23 mouse cellular contexts compared by ENCODE assay signal in genomic region chr17:35649429-35649828, GRCm38 (mm10). TPM values are rescaled to one million over a fixed set of nuclear protein-coding genes. Genes with fewer than 3 reads are reported as not detected.
A peak's percentile ranks its signal among the peaks of the same experiment; 100 is the strongest.
DNase-seq lines count a peak whose midpoint lies in the region; ATAC-seq and TF ChIP-seq lines count a peak whose summit lies in the region.
"Had no signal": no experiment of that assay in that cellular context is flagged by ENCODE, and none has a peak within 500 bp of the region (broad histone marks: within the 10 kb centered on the region; RNA-seq: fewer than 3 reads in every experiment).

No protein-coding gene starts in this region.

- peak; percentile 95 for ATAC-seq in intestine, embryonic 15.5 days
- ATAC-seq: forebrain, embryonic 16.5 days; hindbrain, postnatal 0 days; midbrain, embryonic 13.5 days had no signal

- H3K4me1 ChIP-seq in intestine, embryonic 15.5 days (replicated peaks) = peaks cover 12% of the 10 kb centered on the region
- H3K4me1 ChIP-seq in lung, adult 2 months (ENCODE audit: control insufficient read depth, insufficient read depth, low read length) = 0 out of 2 replicates have a peak, but pooled peaks cover 2% of the 10 kb centered on the region
- H3K4me1 ChIP-seq: limb, embryonic 13.5 days; midbrain, embryonic 13.5 days had no signal

- H3K27ac ChIP-seq in intestine, embryonic 15.5 days = peak overlapping the region; percentile 56; the same call in 1 of the 2 replicates
- H3K27ac ChIP-seq: embryonic facial prominence, embryonic 15.5 days; hindbrain, postnatal 0 days; layer of hippocampus, adult 2 months; left cerebral cortex, adult 2 months; limb, embryonic 13.5 days; macrophage; midbrain, embryonic 13.5 days had no signal

- no peak overlapping the region for H3K9ac ChIP-seq in intestine, embryonic 15.5 days
- H3K9ac ChIP-seq: embryonic facial prominence, embryonic 15.5 days; limb, embryonic 13.5 days; midbrain, embryonic 13.5 days had no signal

- H3K4me3 ChIP-seq in intestine, embryonic 15.5 days (replicated peaks) = no peak overlapping the region
- H3K4me3 ChIP-seq in lung, adult 2 months (replicated peaks; ENCODE audit: extremely low read depth, low read depth, low read length) = peak overlapping the region; percentile 63
- H3K4me3 ChIP-seq: embryonic facial prominence, embryonic 15.5 days; layer of hippocampus, adult 2 months; left cerebral cortex, adult 2 months; limb, embryonic 13.5 days; midbrain, embryonic 13.5 days had no signal

- peak; percentile 49 for DNase-seq in kidney, adult 9 months
- DNase-seq in lung, adult 2 months = peak; percentile 56
- DNase-seq in lung, postnatal 4 days = peak; percentile 75 to 90
- DNase-seq in cerebellum, postnatal 10 days = no peak
- DNase-seq in frontal cortex, postnatal 25 days (ENCODE audit: low spot score in 2 of 2) = no peak
- DNase-seq in cerebellum, postnatal 25 days = no peak
- DNase-seq in urinary bladder, adult 2 months (ENCODE audit: low spot score) = no peak
- DNase-seq: B cell, adult 2 months; cerebellum, adult 18-20 months; gastrocnemius, postnatal 36 days; heart, postnatal 36 days; thymus, adult 18-20 months had no signal

- H3K4me2 ChIP-seq in intestine, embryonic 15.5 days (replicated peaks) = peak overlapping the region; percentile 5
- H3K4me2 ChIP-seq: embryonic facial prominence, embryonic 15.5 days; heart, embryonic 11.5 days; limb, embryonic 13.5 days; midbrain, embryonic 13.5 days had no signal

- H3K36me3 ChIP-seq in intestine, embryonic 15.5 days = no peaks in the 10 kb centered on the region
- H3K36me3 ChIP-seq: embryonic facial prominence, embryonic 15.5 days; midbrain, embryonic 13.5 days had no signal

- TF ChIP-seq POLR2A in lung, adult 2 months (IDR thresholded peaks at IDR 0.05; ENCODE audit: borderline replicate concordance, extremely low read depth, low read depth, low read length) = no peak

- no peaks in the 10 kb centered on the region for H3K27me3 ChIP-seq in intestine, embryonic 15.5 days (replicated peaks)
- H3K27me3 ChIP-seq: embryonic facial prominence, embryonic 15.5 days; limb, embryonic 13.5 days had no signal

- no peak for TF ChIP-seq CTCF in lung, adult 2 months (IDR thresholded peaks at IDR 0.05; ENCODE audit: insufficient read depth, low read length)

- no peaks in the 10 kb centered on the region for H3K9me3 ChIP-seq in intestine, embryonic 15.5 days
- H3K9me3 ChIP-seq: embryonic facial prominence, embryonic 15.5 days; limb, embryonic 13.5 days; midbrain, embryonic 13.5 days had no signal

- WGBS in intestine, embryonic 15.5 days = 58% methylated on average over 2 of the region's 2 CpGs
- WGBS in lung, adult 2 months = 54% methylated on average over 2 of the region's 2 CpGs

RNA-seq across cellular contexts. Expression of gene Mucl3, which starts 5.9 kb away (rescaled TPM):
- polyA plus RNA-seq in intestine, embryonic 15.5 days (2015; fragmentation: Nextera tagmentation; extraction: Ambion mirVana) = 0.39 and 0.44 TPM in 2 replicates
- 0.19 and 0.24 TPM in 2 replicates for polyA plus RNA-seq in lung, adult 2 months (2012; rRNA removed)
- polyA plus RNA-seq in urinary bladder, adult 2 months (2012; rRNA removed) = 0.04 and 0.07 TPM in 2 replicates
- polyA plus RNA-seq: macrophage; midbrain, embryonic 13.5 days had no signal

RNA-seq across cellular contexts. Expression of gene Vars2, which starts 18.0 kb away (rescaled TPM):
- polyA plus RNA-seq in intestine, embryonic 15.5 days (2015; fragmentation: Nextera tagmentation; extraction: Ambion mirVana) = 18.3 and 18.9 TPM in 2 replicates
- polyA plus RNA-seq in lung, adult 2 months (2012; rRNA removed) = 44.0 and 46.6 TPM in 2 replicates
- 21.3 and 21.8 TPM in 2 replicates for polyA plus RNA-seq in urinary bladder, adult 2 months (2012; rRNA removed)

RNA-seq across cellular contexts. Expression of gene Gm9573, which starts 23.0 kb away (rescaled TPM):
- not detected in 2 replicates for polyA plus RNA-seq in intestine, embryonic 15.5 days (2015; fragmentation: Nextera tagmentation; extraction: Ambion mirVana)
- polyA plus RNA-seq in lung, adult 2 months (2012; rRNA removed) = not detected in 2 replicates
- not detected in 2 replicates for polyA plus RNA-seq in urinary bladder, adult 2 months (2012; rRNA removed)
- polyA plus RNA-seq: forebrain, embryonic 16.5 days; heart, embryonic 11.5 days; hindbrain, postnatal 0 days; limb, embryonic 13.5 days; macrophage; midbrain, embryonic 13.5 days had no signal

RNA-seq across cellular contexts. Expression of gene Gtf2h4, which starts 24.1 kb away (rescaled TPM):
- 43.8 TPM in 2 replicates for polyA plus RNA-seq in intestine, embryonic 15.5 days (2015; fragmentation: Nextera tagmentation; extraction: Ambion mirVana)
- 21.3 and 22.5 TPM in 2 replicates for polyA plus RNA-seq in lung, adult 2 months (2012; rRNA removed)
- polyA plus RNA-seq in urinary bladder, adult 2 months (2012; rRNA removed) = 19.8 and 22.4 TPM in 2 replicates

RNA-seq across cellular contexts. Expression of gene Sfta2, which starts 48.1 kb away (rescaled TPM):
- 2.6 and 2.8 TPM in 2 replicates for polyA plus RNA-seq in intestine, embryonic 15.5 days (2015; fragmentation: Nextera tagmentation; extraction: Ambion mirVana)
- 257 and 330 TPM in 2 replicates for polyA plus RNA-seq in lung, adult 2 months (2012; rRNA removed)
- not detected in 2 replicates for polyA plus RNA-seq in urinary bladder, adult 2 months (2012; rRNA removed)
- polyA plus RNA-seq: cortical plate, adult 2 months; forebrain, embryonic 16.5 days; heart, embryonic 11.5 days; hindbrain, postnatal 0 days; limb, embryonic 13.5 days; macrophage; midbrain, embryonic 13.5 days had no signal

Comparison
In these comparisons a context has a peak if more than half of its experiments do, and no peak if none do; other contexts are left out.
1. DNase-seq: peak in kidney, adult 9 months (single experiment), lung, adult 2 months (single experiment) and lung, postnatal 4 days (2 of 2); none in cerebellum, postnatal 10 days (0 of 2), frontal cortex, postnatal 25 days (0 of 2), cerebellum, postnatal 25 days (0 of 2) and urinary bladder, adult 2 months (single experiment).